Mouse (Mus musculus) heart, embryonic 11.5 days (tissue): ENCODE measurements at regions not wholly inside any gene's neighbourhood (a gene's known extent, or its start where the extent isn't known, plus 50 kb on each side); places are given as distances from the start of the nearest gene placed in this dataset.

Experiments used
- ATAC-seq: fragments of 200-750 bp; cut with Nextera tagmentation; replicated peaks from 2 replicates; pipeline ENCODE4 v1.8.0; 2017; ENCODE audit warnings: moderate library complexity; ENCODE audit not compliant: insufficient number of reproducible peaks, low FRiP score, low TSS enrichment
- H3K27ac ChIP-seq: fragments of 300-500 bp; sonication (generic); 2 replicates; pipeline ENCODE4 v1.5.1; 2014; ENCODE audit warnings: mild to moderate bottlenecking, low read depth, low read length
- H3K27me3 ChIP-seq: fragments of 300-500 bp; sonication (generic); 2 replicates; pipeline ENCODE4 v1.6.1; 2014; ENCODE audit warnings: mild to moderate bottlenecking, low read length, mixed read lengths; ENCODE audit not compliant: control insufficient read depth, insufficient read depth
- H3K36me3 ChIP-seq: fragments of 300-500 bp; sonication (generic); 2 replicates; pipeline ENCODE4 v1.6.1; 2014; ENCODE audit warnings: mild to moderate bottlenecking, low read length, moderate library complexity, mixed read lengths; ENCODE audit not compliant: control insufficient read depth, insufficient read depth
- H3K4me1 ChIP-seq: fragments of 300-500 bp; sonication (generic); 2 replicates; pipeline ENCODE4 v1.6.1; 2014; ENCODE audit warnings: low read length; ENCODE audit not compliant: control insufficient read depth, insufficient read depth
- H3K4me2 ChIP-seq: fragments of 300-500 bp; sonication (generic); 2 replicates; pipeline ENCODE4 v1.6.1; 2014; ENCODE audit warnings: mild to moderate bottlenecking, moderate library complexity
- H3K4me3 ChIP-seq: fragments of 300-500 bp; sonication (generic); 2 replicates; pipeline ENCODE4 v1.5.1; 2014; ENCODE audit warnings: low read depth, low read length
- H3K9ac ChIP-seq: fragments of 300-500 bp; sonication (generic); 2 replicates; pipeline ENCODE4 v1.6.1; 2014; ENCODE audit warnings: mild to moderate bottlenecking, low read depth, low read length, moderate library complexity
- H3K9me3 ChIP-seq: fragments of 300-500 bp; sonication (generic); replicated peaks from 2 replicates; pipeline ENCODE4 v1.6.1; 2016; ENCODE audit warnings: low read length; ENCODE audit not compliant: control insufficient read depth
- WGBS: fragments of 180-500 bp; shearing (Covaris S2); extraction: QIAGEN DNeasy Blood & Tissue Kit; methylation state at CpG from one replicate; pipeline ENCODE4 v1.1.7; 2014; ENCODE audit not compliant: insufficient replicate concordance; 5-methylcytosine and 5-hydroxymethylcytosine counted together

DNA sequence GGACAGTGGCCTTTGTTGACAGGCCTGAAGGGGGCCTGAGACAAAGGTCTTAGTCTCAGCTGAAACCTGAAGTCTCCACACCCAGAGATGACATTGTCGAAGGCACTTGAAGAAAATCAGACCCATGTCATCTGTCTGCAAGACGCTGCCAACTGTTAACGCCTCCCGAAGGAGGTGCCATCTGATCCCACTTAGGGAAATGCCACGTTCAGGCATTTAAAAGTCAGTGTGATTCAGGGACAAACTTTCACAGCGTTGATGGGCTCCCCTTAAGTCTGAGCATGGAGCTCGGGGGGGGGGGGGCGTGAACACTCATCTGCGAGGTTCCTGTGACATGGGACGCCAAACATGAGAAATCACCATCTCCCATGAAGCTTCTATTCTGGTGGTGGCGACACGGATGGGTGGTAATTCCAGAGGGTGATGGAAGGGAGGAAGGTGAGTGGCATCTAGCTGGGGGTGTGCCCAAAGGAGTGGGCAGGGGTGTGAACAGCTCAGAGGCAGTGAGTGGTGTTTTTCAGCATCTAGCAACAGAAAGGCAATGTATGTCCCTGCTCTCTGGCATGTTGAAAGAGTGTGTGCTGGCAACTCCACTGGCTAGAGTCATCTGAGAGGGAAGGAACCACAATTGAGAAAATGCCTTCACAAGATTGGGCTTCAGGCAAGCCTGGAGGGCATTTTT lies 102.9 kb downstream of the Matn1 start:
- ATAC-seq: no peak

DNA sequence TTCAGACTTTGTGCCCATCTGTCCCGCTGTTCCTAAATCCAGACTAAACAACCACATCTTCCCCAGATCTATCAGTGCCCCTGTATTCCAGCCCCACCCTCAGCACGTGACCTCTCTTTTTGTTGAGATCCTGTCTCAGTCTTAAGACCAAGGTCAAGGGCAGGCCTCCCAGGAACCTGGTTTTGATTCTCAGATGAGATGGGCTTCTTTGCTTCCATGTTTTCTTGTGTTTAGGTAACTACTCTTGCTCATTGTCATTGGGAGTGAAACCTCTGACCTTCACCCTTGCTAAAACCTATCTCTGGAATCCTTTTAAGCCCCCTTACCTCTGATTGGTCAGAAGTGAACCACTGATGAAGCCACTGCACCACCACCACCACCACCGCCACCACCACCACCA lies 112.1 kb downstream of the Matn1 start:
- no peaks in the 10 kb centered on the region for H3K27me3 ChIP-seq
- no peak overlapping the region for H3K9ac ChIP-seq
- WGBS: 84% methylated on average over 3 of the region's 3 CpGs
- no peak overlapping the region for H3K4me2 ChIP-seq
- H3K36me3 ChIP-seq: no peaks in the 10 kb centered on the region
- ATAC-seq: no peak
- H3K27ac ChIP-seq: no peak overlapping the region
- no peaks in the 10 kb centered on the region for H3K4me1 ChIP-seq
- no peak overlapping the region for H3K4me3 ChIP-seq
- H3K9me3 ChIP-seq: no peaks in the 10 kb centered on the region

More for the DNA sequence above, 102.9 kb downstream of the Matn1 start:
- no peak overlapping the region for H3K9ac ChIP-seq
- H3K4me3 ChIP-seq: no peak overlapping the region
- no peaks in the 10 kb centered on the region for H3K9me3 ChIP-seq
- H3K27ac ChIP-seq: no peak overlapping the region
- H3K4me2 ChIP-seq: no peak overlapping the region
- H3K4me1 ChIP-seq: 0 out of 2 replicates have a peak, but pooled peaks cover 5% of the 10 kb centered on the region
- 37% methylated on average over 12 of the region's 12 CpGs for WGBS
- H3K36me3 ChIP-seq: no peaks in the 10 kb centered on the region
- no peaks in the 10 kb centered on the region for H3K27me3 ChIP-seq

DNA sequence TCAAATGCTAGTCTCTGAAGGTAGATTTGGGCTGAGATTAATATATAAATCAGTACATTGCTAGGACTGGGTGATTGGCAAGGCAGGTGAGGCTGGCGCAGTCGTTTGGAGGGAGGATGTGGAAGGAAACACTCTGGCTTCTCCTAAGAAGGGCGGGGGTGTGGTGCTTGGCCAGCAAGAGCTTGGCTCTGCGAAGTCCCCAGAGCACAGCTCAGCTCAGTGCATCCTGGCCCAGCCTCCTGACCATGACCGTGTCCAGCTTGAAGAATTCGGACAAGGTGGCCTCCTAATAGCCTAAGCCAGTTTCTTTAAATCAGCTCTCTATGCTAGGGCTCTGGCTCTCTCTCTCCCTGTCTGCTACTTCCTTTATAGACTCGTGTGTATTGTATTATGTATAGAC lies 115.4 kb downstream of the Matn1 start:
- ATAC-seq: no peak
- 66% methylated on average over 7 of the region's 7 CpGs for WGBS

DNA sequence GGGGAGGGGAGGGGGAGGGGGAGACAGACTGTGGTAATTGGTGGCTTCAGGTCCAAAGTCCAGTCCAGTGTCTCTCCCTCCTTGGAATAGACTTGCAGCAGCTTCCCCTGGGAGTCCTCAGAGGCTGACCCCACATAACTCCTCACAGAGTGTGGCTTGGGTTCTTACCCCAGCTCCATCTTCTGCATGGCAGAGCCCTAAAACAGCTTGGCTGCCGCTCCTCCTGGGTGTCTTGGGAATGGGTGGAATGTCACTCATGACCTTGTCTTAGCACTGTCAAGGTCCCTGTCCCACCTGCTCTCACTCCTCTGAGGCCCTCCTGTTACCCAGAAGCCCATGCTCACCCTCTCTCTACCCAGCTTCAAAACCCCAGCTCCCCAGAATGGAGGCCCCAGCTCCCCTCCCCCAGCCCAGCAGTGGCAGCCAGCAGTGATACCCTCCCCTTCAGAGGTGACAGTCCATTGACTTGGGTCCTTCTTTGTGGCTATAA lies 116.1 kb downstream of the Matn1 start:
- whole genome bisulfite sequencing: 40% methylated on average over 1 of the region's 1 CpGs
- no peak overlapping the region for H3K27ac ChIP-seq
- H3K36me3 ChIP-seq: no peaks in the 10 kb centered on the region
- no peak for ATAC-seq
- H3K9me3 ChIP-seq: no peaks in the 10 kb centered on the region
- no peak overlapping the region for H3K4me3 ChIP-seq
- H3K4me2 ChIP-seq: no peak overlapping the region
- H3K9ac ChIP-seq: no peak overlapping the region
- no peaks in the 10 kb centered on the region for H3K4me1 ChIP-seq
- H3K27me3 ChIP-seq: 0 out of 2 replicates have a peak, but pooled peaks cover 9% of the 10 kb centered on the region

More for the DNA sequence above, 115.4 kb downstream of the Matn1 start:
- Histone ChIP-seq H3K4me1 (no peaks in the 10 kb centered on the region), H3K36me3 (no peaks in the 10 kb centered on the region), H3K9me3 (no peaks in the 10 kb centered on the region), H3K4me2 (no peak overlapping the region), H3K4me3 (no peak overlapping the region), H3K27me3 (0 out of 2 replicates have a peak, but pooled peaks cover 9% of the 10 kb centered on the region), H3K9ac (no peak overlapping the region), H3K27ac (no peak overlapping the region)

DNA sequence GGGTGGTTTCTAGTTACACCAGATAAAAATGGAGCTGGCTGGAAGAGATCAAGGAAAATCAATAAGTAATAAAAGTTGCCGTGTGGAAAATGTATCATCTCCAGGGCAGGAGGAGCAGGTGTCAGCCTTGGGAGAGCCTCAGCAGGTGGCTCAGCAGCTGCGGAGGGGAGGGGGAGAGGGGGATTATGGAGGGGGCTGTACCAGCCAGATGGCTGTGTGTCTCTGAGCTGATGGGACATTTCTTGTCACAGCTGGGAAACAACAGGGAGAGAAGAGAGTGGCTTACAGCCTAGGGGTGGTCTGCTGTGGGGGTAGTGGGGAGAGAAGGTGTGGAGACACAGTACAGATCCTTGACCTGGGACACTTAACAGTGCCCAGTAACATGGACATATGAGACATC lies 116.5 kb downstream of the Matn1 start:
- Histone ChIP-seq H3K4me1 (no peaks in the 10 kb centered on the region), H3K27me3 (0 out of 2 replicates have a peak, but pooled peaks cover 9% of the 10 kb centered on the region), H3K4me2 (no peak overlapping the region), H3K4me3 (no peak overlapping the region), H3K9me3 (no peaks in the 10 kb centered on the region), H3K36me3 (no peaks in the 10 kb centered on the region), H3K9ac (no peak overlapping the region), H3K27ac (no peak overlapping the region)
- 29% methylated on average over 2 of the region's 2 CpGs for WGBS
- ATAC-seq: no peak

DNA sequence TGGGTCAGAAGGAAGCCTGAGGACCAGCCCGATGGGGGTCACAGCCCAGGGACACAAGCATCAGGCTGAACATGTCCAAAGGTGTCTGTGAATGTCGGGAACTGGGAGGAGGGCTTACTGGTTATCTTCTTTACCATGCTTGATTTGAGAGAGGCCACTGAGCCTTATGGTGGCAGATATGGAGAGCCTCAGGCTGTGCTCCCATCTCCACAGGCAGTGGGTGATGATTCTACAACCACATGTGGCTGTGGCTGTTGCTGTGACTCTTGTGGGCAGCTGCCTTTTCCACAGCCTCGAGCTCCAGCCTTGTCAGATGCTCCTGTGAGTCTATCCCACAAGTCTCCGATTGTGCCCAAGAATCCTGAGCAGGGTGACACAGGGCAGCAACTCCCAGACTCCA lies 118.4 kb downstream of the Matn1 start:
- Histone ChIP-seq H3K27me3 (0 out of 2 replicates have a peak, but pooled peaks cover 9% of the 10 kb centered on the region), H3K4me3 (no peak overlapping the region), H3K9ac (no peak overlapping the region), H3K4me2 (peak overlapping the region; percentile 27), H3K9me3 (no peaks in the 10 kb centered on the region), H3K27ac (no peak overlapping the region), H3K36me3 (no peaks in the 10 kb centered on the region), H3K4me1 (no peaks in the 10 kb centered on the region)
- WGBS: 68% methylated on average over 4 of the region's 4 CpGs
- peak; percentile 64; the same call in 1 of the 2 replicates for ATAC-seq

DNA sequence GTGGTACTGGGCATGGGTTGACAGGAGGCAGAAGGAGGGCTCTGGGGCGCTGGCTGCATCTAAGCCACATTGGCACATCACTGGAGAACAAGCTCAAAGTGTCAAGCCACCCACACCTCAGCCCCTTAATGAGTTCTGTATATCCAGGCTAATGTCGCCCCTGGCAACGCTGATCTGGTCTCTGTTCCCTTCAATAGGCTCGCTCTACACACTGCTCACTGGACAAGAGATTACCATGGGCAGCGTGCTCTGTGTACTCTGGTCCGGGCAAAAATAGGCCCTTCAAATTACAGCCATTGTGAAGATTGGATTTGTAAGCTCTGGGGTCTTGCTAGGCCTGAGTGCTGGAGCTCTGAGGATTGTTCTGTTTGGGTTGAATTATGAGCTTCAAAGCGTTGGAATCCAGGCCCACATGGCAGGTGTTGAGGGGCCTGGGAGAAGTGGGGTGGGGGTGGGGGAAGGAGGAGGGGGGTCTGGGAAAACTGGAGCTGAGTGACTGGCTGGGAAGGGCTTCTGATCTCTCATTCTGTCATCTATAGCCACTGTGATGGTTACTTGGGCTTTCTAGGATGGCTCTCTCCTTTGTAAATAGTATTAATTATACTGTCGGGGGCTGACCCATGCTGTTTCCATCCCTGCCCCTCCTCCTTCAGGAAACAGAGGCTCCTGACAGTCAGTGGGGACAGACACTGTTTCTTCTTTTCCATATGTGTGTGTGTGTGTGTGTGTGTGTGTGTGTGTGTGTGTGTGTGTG lies 122.2 kb downstream of the Matn1 start:
- Histone ChIP-seq H3K27ac (no peak overlapping the region), H3K4me2 (no peak overlapping the region), H3K9me3 (no peaks in the 10 kb centered on the region), H3K27me3 (0 out of 2 replicates have a peak, but pooled peaks cover 9% of the 10 kb centered on the region), H3K4me3 (no peak overlapping the region), H3K4me1 (no peaks in the 10 kb centered on the region), H3K9ac (no peak overlapping the region), H3K36me3 (no peaks in the 10 kb centered on the region)
- no peak for ATAC-seq
- 69% methylated on average over 8 of the region's 8 CpGs for WGBS

DNA sequence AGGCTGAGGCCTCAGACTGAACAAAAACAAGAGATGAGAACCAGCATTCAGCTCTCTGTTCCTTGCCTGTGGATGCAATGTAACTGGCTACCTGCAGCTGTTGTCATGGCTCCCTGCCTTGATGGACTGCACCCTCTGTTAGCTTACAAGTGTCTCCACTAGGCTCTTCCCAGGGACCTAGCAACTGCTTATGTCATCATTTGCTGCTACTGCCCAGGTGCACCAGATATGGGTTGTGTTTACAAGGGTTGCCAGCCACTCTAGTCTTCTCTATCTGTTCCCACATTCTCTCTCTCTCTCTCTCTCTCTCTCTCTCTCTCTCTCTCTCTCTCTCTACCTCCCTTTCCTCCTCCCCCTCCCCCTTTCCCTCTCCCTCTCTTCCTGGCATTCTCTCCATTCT lies 126.4 kb downstream of the Matn1 start:
- H3K27ac ChIP-seq: no peak overlapping the region
- ATAC-seq: peak; percentile 69; the same call in 1 of the 2 replicates
- no peaks in the 10 kb centered on the region for H3K4me1 ChIP-seq
- no peaks in the 10 kb centered on the region for H3K36me3 ChIP-seq
- no peak overlapping the region for H3K9ac ChIP-seq
- no peaks in the 10 kb centered on the region for H3K9me3 ChIP-seq
- no peak overlapping the region for H3K4me2 ChIP-seq
- no peaks in the 10 kb centered on the region for H3K27me3 ChIP-seq
- no peak overlapping the region for H3K4me3 ChIP-seq
